Mouse (Mus musculus): ENCODE results near the gene Crim1. TPM values are rescaled to one million over a fixed set of nuclear protein-coding genes. Genes with fewer than 3 reads are reported as not detected.

The Crim1 gene
- polyA plus RNA-seq, 1 experiment, result 13.7 TPM

DNA sequence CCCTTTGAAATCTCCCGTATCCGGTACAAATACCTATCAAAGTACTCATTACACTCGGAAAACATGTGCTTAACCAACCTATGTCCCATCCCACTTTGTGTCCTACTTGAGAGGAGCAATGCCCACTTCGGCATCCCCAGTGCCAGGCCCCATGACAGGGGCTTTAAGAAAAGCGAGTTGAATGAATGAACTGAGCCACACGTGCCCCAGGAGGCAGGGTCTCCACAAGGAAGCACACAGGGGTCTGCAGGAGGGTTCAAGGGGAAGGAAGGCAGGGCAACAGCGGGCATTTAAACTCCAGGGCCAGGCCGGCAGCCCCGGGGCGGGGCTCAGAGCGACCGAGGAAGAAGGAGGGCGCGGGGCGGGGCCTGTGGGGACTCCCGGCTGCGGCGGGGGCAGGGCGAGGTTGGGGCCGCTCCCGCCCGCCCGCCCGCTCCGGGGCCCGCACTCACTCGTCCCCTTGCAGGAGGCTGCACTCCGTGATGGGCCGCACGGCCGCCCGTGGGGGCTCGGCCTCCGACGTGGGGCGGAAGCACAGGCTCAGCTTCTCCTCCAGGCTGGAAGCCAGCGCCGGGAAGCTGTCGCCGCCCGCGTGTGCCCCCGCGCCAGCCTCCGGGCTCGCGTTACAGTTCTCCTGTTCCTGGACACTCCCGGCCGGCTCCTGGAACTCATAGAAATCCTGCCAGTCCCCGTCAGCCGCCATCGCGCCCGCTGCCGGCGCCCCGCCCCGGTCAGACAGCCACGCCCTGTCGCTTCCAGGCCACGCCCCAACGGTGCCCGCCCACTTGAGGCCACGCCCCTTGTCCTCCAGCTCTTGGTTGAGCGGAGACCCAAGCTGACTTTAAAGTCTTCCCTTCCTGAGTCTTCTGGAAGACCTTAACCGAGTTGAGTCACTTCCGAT, 217.6 kb downstream of the Crim1 start, which contains the start of gene Fez2:
TSS of gene Fez2 (minus strand) at position 772 of the 901 bp plus-strand sequence.
- peak within 1 kb of the TSS; percentile 79 for H3K9ac ChIP-seq (ENCODE audit: low read depth, poor library complexity, severe bottlenecking)
- peak within 1 kb of the TSS; percentile 91 for H3K4me3 ChIP-seq (ENCODE audit: low read depth, low read length)
- H3K36me3 ChIP-seq (ENCODE audit: control insufficient read depth, insufficient read depth, low read length, poor library complexity, severe bottlenecking), result no peaks in the 10 kb centered on the region
- TF ChIP-seq EP300 (IDR thresholded peaks at IDR 0.05; ENCODE audit: insufficient read depth, low read depth, low read length) (no peak), POLR2A (IDR thresholded peaks at IDR 0.05; ENCODE audit: insufficient read depth, low read length) (peak; percentile 13), CTCF (IDR thresholded peaks at IDR 0.05; ENCODE audit: low read depth, low read length) (no peak)
- H3K27me3 ChIP-seq (ENCODE audit: control insufficient read depth, insufficient read depth, low read length, poor library complexity, severe bottlenecking), result no peaks in the 10 kb centered on the region
- no peak within 1 kb of the TSS for H3K27ac ChIP-seq (ENCODE audit: insufficient read depth, low read length)
- H3K4me1 ChIP-seq (ENCODE audit: control insufficient read depth, insufficient read depth, low read length), result no peaks in the 10 kb centered on the region
- H3K9me3 ChIP-seq (replicated peaks; ENCODE audit: control insufficient read depth, insufficient read depth, low read length, poor library complexity, severe bottlenecking), result no peaks in the 10 kb centered on the region

DNA sequence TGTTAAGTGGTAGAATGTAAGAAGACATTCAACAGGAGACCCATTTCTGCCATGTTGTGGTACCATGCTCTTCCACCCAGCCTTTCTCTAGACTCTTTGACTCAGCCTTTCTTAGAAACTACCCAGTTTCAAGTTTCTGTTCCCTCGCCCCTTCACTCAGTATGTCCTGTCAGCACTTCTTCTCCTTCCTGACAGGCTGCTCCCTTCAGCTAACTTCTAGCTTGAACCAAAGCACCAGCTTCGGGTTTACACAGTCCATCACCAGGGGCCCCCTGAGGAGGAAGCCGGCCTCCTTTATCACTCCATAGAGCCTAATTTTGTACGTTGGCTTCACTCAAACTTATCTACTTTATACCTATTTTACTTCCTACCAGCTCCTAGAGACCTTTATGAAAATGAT, 219.2 kb downstream of the Crim1 start:
- H3K27ac ChIP-seq (ENCODE audit: insufficient read depth, low read length), result no peak overlapping the region
- H3K4me3 ChIP-seq (ENCODE audit: low read depth, low read length), result no peak overlapping the region
- no peaks in the 10 kb centered on the region for H3K9me3 ChIP-seq (replicated peaks; ENCODE audit: control insufficient read depth, insufficient read depth, low read length, poor library complexity, severe bottlenecking)
- H3K27me3 ChIP-seq (ENCODE audit: control insufficient read depth, insufficient read depth, low read length, poor library complexity, severe bottlenecking), result no peaks in the 10 kb centered on the region
- H3K9ac ChIP-seq (ENCODE audit: low read depth, poor library complexity, severe bottlenecking), result no peak overlapping the region
- no peaks in the 10 kb centered on the region for H3K36me3 ChIP-seq (ENCODE audit: control insufficient read depth, insufficient read depth, low read length, poor library complexity, severe bottlenecking)
- no peaks in the 10 kb centered on the region for H3K4me1 ChIP-seq (ENCODE audit: control insufficient read depth, insufficient read depth, low read length)
- no peak for TF ChIP-seq CTCF (IDR thresholded peaks at IDR 0.05; ENCODE audit: low read depth, low read length)
- TF ChIP-seq EP300 (IDR thresholded peaks at IDR 0.05; ENCODE audit: insufficient read depth, low read depth, low read length), result no peak
- no peak for TF ChIP-seq POLR2A (IDR thresholded peaks at IDR 0.05; ENCODE audit: insufficient read depth, low read length)

DNA sequence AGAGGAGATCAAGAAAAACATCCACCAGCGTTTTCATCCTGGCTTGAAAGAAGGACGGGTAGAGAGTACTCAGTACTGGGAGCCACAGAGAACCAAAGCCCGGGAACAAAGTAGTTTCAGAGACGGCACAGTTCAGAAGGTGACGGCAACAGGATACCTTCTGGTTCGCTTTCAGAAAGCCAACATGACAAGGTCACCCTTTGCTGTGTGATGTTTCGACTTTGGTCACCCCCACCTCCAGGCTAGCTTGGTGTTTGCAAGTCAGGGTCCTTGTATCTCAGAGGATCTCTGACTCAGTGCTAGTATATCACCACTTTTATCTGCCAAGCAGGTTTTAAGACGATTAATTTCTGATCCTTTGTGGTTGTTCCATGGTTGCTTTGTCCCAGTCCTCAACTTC, 225.0 kb downstream of the Crim1 start:
- H3K27ac ChIP-seq (ENCODE audit: insufficient read depth, low read length), result no peak overlapping the region
- no peak overlapping the region for H3K4me3 ChIP-seq (ENCODE audit: low read depth, low read length)
- no peaks in the 10 kb centered on the region for H3K27me3 ChIP-seq (ENCODE audit: control insufficient read depth, insufficient read depth, low read length, poor library complexity, severe bottlenecking)
- TF ChIP-seq POLR2A (IDR thresholded peaks at IDR 0.05; ENCODE audit: insufficient read depth, low read length), result no peak
- TF ChIP-seq EP300 (IDR thresholded peaks at IDR 0.05; ENCODE audit: insufficient read depth, low read depth, low read length), result no peak
- TF ChIP-seq CTCF (IDR thresholded peaks at IDR 0.05; ENCODE audit: low read depth, low read length), result no peak
- no peak overlapping the region for H3K9ac ChIP-seq (ENCODE audit: low read depth, poor library complexity, severe bottlenecking)
- H3K9me3 ChIP-seq (replicated peaks; ENCODE audit: control insufficient read depth, insufficient read depth, low read length, poor library complexity, severe bottlenecking), result no peaks in the 10 kb centered on the region
- no peaks in the 10 kb centered on the region for H3K4me1 ChIP-seq (ENCODE audit: control insufficient read depth, insufficient read depth, low read length)
- no peaks in the 10 kb centered on the region for H3K36me3 ChIP-seq (ENCODE audit: control insufficient read depth, insufficient read depth, low read length, poor library complexity, severe bottlenecking)

Other genes starting within 250 kb of the Crim1 start
- 18.0 and 18.7 TPM in 2 replicates for gene Fez2, start 217.9 kb downstream of the Crim1 start, polyA plus RNA-seq (2011; ENCODE audit: insufficient read depth, insufficient read length, low read depth, missing spikeins)